Mouse (Mus musculus): ENCODE measurements around the gene Samm50. TPM values are rescaled to one million over a fixed set of nuclear protein-coding genes. Genes with fewer than 3 reads are reported as not detected.
A peak's percentile ranks its signal among the peaks of the same experiment; 100 is the strongest.

The Samm50 gene
- total and polyA plus RNA-seq, 2 experiments from 2014 or later: 39.7 to 90.9 TPM

DNA sequence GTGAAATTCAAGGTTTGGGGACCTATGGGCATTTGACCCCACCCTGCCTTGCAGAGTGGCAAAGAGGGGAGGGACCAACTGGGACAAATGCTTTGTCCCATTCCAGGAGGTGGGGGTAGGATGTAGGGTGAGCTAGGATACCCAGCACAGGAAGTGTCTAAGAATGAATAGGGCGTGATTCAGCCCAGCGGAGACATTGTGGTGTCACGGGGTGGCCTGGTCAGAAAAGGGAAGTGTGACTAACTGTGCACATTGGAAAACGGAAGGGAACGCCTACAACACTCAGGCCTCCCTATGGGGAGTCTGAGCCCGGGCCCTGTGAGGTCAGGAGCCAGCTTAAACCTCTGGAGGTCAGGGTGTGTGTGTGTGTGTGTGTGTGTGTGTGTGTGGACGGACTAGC is 43.6 kb downstream of the Samm50 start:
- 56% methylated on average over 7 of the region's 7 CpGs for WGBS
- TF ChIP-seq CTCF (IDR thresholded peaks at IDR 0.05): no peak
- no peaks in the 10 kb centered on the region for H3K36me3 ChIP-seq (ENCODE audit: insufficient read depth, low read length)
- no peak overlapping the region for H3K4me3 ChIP-seq (ENCODE audit: low read depth, low read length)
- H3K27me3 ChIP-seq (ENCODE audit: insufficient read depth, low read length): no peaks in the 10 kb centered on the region
- no peak overlapping the region for H3K9ac ChIP-seq (replicated peaks; ENCODE audit: low read length, poor library complexity, severe bottlenecking)
- H3K9me3 ChIP-seq (ENCODE audit: low read length): no peaks in the 10 kb centered on the region
- H3K4me2 ChIP-seq (ENCODE audit: low read depth, low read length, poor library complexity, severe bottlenecking): no peak overlapping the region
- peak overlapping the region; percentile 51; the same call in 1 of the 2 replicates for H3K27ac ChIP-seq (ENCODE audit: low read depth, low read length)
- no peak for DNase-seq (ENCODE audit: low spot score)
- no peak for ATAC-seq (ENCODE audit: low FRiP score)
- peaks cover 23% of the 10 kb centered on the region for H3K4me1 ChIP-seq (ENCODE audit: insufficient read depth, low read length)

DNA sequence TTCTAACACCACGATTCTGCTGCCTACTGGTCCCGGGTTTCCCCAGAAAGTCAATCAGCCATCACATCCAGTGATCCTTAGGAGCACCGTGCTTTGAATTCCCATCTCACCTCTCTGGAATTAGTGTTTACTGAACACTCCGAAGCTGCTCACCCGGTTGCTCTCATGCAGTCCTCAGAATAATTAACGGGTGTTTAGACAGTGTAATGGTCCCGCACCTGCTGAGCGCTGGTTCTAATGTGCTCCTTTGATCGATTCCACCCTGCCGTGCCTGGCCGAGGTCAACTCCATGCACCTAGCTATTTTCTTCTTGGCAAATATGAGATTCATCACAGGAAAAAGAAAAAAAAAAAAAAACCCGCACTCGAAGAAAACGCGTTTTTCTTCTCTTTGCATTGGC is 46.5 kb downstream of the Samm50 start:
- Histone ChIP-seq H3K27me3 (ENCODE audit: insufficient read depth, low read length) (no peaks in the 10 kb centered on the region), H3K27ac (ENCODE audit: low read depth, low read length) (no peak overlapping the region), H3K4me1 (ENCODE audit: insufficient read depth, low read length) (peaks cover 13% of the 10 kb centered on the region), H3K4me3 (ENCODE audit: low read depth, low read length) (no peak overlapping the region), H3K36me3 (ENCODE audit: insufficient read depth, low read length) (no peaks in the 10 kb centered on the region), H3K9ac (replicated peaks; ENCODE audit: low read length, poor library complexity, severe bottlenecking) (no peak overlapping the region), H3K9me3 (ENCODE audit: low read length) (no peaks in the 10 kb centered on the region), H3K4me2 (ENCODE audit: low read depth, low read length, poor library complexity, severe bottlenecking) (no peak overlapping the region)
- 31% methylated on average over 15 of the region's 15 CpGs for WGBS
- no peak for TF ChIP-seq CTCF (IDR thresholded peaks at IDR 0.05)
- ATAC-seq (ENCODE audit: low FRiP score) (no peak), DNase-seq (ENCODE audit: low spot score) (no peak)

DNA sequence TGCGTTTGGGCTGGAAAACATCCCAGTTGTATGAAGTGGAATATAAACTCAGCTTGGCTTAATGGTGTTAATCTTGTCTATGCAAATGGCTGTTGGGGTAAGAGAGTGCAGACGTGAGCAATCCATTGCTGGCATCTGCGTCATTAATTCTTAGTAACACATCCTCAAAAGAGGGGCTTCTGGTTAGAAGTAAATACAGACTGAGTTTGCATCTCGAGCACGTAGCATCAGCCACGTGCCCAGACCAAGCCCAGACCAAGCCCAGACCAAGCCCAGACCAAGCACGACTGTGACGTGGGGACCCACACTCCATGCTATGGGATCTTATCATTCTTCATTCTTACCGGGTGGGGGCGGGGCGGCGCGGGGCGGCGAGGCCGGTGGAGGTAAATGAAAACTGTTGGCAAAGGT is 47.0 kb downstream of the Samm50 start:
- Histone ChIP-seq H3K4me1 (ENCODE audit: insufficient read depth, low read length) (peaks cover 13% of the 10 kb centered on the region), H3K9ac (replicated peaks; ENCODE audit: low read length, poor library complexity, severe bottlenecking) (no peak overlapping the region), H3K36me3 (ENCODE audit: insufficient read depth, low read length) (no peaks in the 10 kb centered on the region), H3K27ac (ENCODE audit: low read depth, low read length) (no peak overlapping the region), H3K4me2 (ENCODE audit: low read depth, low read length, poor library complexity, severe bottlenecking) (peak overlapping the region; percentile 29; the same call in 1 of the 2 replicates), H3K4me3 (ENCODE audit: low read depth, low read length) (no peak overlapping the region), H3K27me3 (ENCODE audit: insufficient read depth, low read length) (no peaks in the 10 kb centered on the region), H3K9me3 (ENCODE audit: low read length) (no peaks in the 10 kb centered on the region)
- DNase-seq (ENCODE audit: low spot score) (no peak), ATAC-seq (ENCODE audit: low FRiP score) (no peak)
- no peak for TF ChIP-seq CTCF (IDR thresholded peaks at IDR 0.05)
- WGBS: 26% methylated on average over 16 of the region's 16 CpGs

DNA sequence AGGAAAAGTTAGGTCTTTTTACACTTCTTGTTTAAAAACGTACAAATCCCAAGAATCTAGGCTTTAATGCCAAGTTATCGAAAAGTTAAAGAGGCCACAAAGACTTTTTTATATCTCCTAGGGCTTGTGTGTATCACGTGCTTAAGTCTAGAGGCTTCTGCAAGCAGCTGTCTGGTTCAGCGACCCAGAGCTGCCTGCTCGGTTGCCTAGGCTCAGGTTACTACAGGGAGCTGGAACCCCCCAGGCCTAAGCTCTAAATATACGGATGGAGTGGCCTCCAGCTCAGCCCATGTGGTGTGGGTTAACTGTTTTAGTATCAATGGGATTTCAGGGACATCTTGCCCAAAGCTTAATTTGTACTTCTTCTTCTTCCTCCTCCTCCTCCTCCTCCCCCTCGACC is 49.5 kb downstream of the Samm50 start:
- Histone ChIP-seq H3K27me3 (ENCODE audit: insufficient read depth, low read length) (no peaks in the 10 kb centered on the region), H3K4me2 (ENCODE audit: low read depth, low read length, poor library complexity, severe bottlenecking) (no peak overlapping the region), H3K4me1 (ENCODE audit: insufficient read depth, low read length) (peaks cover 7% of the 10 kb centered on the region), H3K36me3 (ENCODE audit: insufficient read depth, low read length) (no peaks in the 10 kb centered on the region), H3K9ac (replicated peaks; ENCODE audit: low read length, poor library complexity, severe bottlenecking) (no peak overlapping the region), H3K27ac (ENCODE audit: low read depth, low read length) (no peak overlapping the region), H3K9me3 (ENCODE audit: low read length) (no peaks in the 10 kb centered on the region), H3K4me3 (ENCODE audit: low read depth, low read length) (no peak overlapping the region)
- ATAC-seq (ENCODE audit: low FRiP score) (no peak), DNase-seq (ENCODE audit: low spot score) (no peak)
- WGBS: 38% methylated on average over 7 of the region's 7 CpGs
- no peak for TF ChIP-seq CTCF (IDR thresholded peaks at IDR 0.05)

DNA sequence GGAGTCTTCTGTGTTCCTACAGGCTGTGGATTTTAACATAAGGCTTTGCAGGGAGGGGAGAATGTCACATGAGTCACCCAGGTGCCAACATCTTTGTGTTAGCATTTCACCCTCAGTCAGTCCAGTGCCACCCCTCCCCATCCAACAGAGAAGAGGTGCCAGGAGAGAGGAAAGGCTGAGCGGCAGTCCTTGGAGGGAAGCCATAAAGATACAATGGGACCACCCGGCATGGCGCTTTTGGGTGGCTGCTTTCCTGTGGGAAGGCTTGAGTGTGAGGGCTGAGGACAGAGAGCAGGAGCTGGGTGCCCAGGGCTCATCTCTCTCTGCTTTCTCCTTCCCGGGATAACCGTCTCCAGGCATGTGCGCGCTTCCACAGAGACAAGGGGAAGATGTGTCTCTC is 53.1 kb downstream of the Samm50 start:
- 50% methylated on average over 5 of the region's 7 CpGs for WGBS
- Histone ChIP-seq H3K4me2 (ENCODE audit: low read depth, low read length, poor library complexity, severe bottlenecking) (no peak overlapping the region), H3K9ac (replicated peaks; ENCODE audit: low read length, poor library complexity, severe bottlenecking) (no peak overlapping the region), H3K27ac (ENCODE audit: low read depth, low read length) (peak overlapping the region; percentile 55), H3K27me3 (ENCODE audit: insufficient read depth, low read length) (no peaks in the 10 kb centered on the region), H3K36me3 (ENCODE audit: insufficient read depth, low read length) (no peaks in the 10 kb centered on the region), H3K4me1 (ENCODE audit: insufficient read depth, low read length) (no peaks in the 10 kb centered on the region), H3K9me3 (ENCODE audit: low read length) (no peaks in the 10 kb centered on the region), H3K4me3 (ENCODE audit: low read depth, low read length) (no peak overlapping the region)
- peak; percentile 56 for ATAC-seq (ENCODE audit: low FRiP score)
- DNase-seq (ENCODE audit: low spot score): peak; percentile 41
- no peak for TF ChIP-seq CTCF (IDR thresholded peaks at IDR 0.05)

DNA sequence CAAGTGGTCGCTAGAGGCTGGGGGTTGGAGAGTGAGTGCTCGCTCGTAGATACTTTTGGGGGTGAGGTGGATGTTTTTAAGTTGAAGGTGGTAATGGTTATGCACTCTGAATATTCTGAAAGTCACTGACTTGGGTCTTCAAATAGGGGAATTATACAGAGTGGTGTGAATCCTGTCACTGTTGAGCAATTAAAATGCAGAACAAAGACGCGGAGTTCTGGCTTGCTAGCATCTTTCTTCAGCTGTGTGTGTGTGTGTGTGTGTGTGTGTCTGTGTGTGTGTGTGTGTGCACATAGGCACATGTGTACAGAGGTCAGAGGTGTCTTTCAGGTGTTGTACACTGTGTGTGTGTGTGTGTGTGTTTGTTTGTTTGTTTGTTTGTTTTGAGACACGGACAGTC is 54.2 kb downstream of the Samm50 start:
- no peak for TF ChIP-seq CTCF (IDR thresholded peaks at IDR 0.05)
- Histone ChIP-seq H3K4me2 (ENCODE audit: low read depth, low read length, poor library complexity, severe bottlenecking) (no peak overlapping the region), H3K27me3 (ENCODE audit: insufficient read depth, low read length) (no peaks in the 10 kb centered on the region), H3K9ac (replicated peaks; ENCODE audit: low read length, poor library complexity, severe bottlenecking) (no peak overlapping the region), H3K36me3 (ENCODE audit: insufficient read depth, low read length) (no peaks in the 10 kb centered on the region), H3K9me3 (ENCODE audit: low read length) (no peaks in the 10 kb centered on the region), H3K4me1 (ENCODE audit: insufficient read depth, low read length) (no peaks in the 10 kb centered on the region), H3K27ac (ENCODE audit: low read depth, low read length) (no peak overlapping the region), H3K4me3 (ENCODE audit: low read depth, low read length) (no peak overlapping the region)
- DNase-seq (ENCODE audit: low spot score) (no peak), ATAC-seq (ENCODE audit: low FRiP score) (no peak)
- 82% methylated on average over 6 of the region's 6 CpGs for WGBS

Measured in midbrain, postnatal 0 days (tissue).